Mouse (Mus musculus): ENCODE measurements around the gene Ptprn. TPM values are rescaled to one million over a fixed set of nuclear protein-coding genes. Genes with fewer than 3 reads are reported as not detected.

Ptprn gene
- polyA plus RNA-seq, 1 experiment, result 15.3 TPM

GRCm38 (mm10) chr1:75225473-75225872 lies 38.8 kb downstream of the Ptprn start:
- Histone ChIP-seq H3K4me3 (ENCODE audit: insufficient read depth, poor library complexity, severe bottlenecking) (no peak overlapping the region), H3K79me3 (ENCODE audit: low read depth) (no peaks in the 10 kb centered on the region), H3K79me2 (ENCODE audit: control insufficient read depth, insufficient read depth) (no peaks in the 10 kb centered on the region), H3ac (ENCODE audit: control insufficient read depth, insufficient read length, low read depth) (no peak overlapping the region), H3K27me3 (ENCODE audit: control insufficient read depth, insufficient read depth, insufficient read length) (no peaks in the 10 kb centered on the region), H3K36me3 (ENCODE audit: control insufficient read depth, insufficient read depth) (no peaks in the 10 kb centered on the region)
- TF ChIP-seq CEBPB (IDR thresholded peaks at IDR 0.05; ENCODE audit: low read depth), result no peak
- TF ChIP-seq FOSL1 (IDR thresholded peaks at IDR 0.05; ENCODE audit: insufficient read depth, low read length, poor library complexity, severe bottlenecking), result no peak
- no peak for TF ChIP-seq CTCF (IDR thresholded peaks at IDR 0.05; ENCODE audit: control insufficient read depth, insufficient read depth, insufficient read length)
- TF ChIP-seq MYOG (IDR thresholded peaks at IDR 0.05; ENCODE audit: control insufficient read depth, extremely low read depth, insufficient read length), result no peak
- no peak for TF ChIP-seq MYOD1 (IDR thresholded peaks at IDR 0.05; ENCODE audit: control insufficient read depth, insufficient read length, low read depth)
- TF ChIP-seq USF1 (IDR thresholded peaks at IDR 0.05; ENCODE audit: low read depth), result no peak
- TF ChIP-seq MAX (IDR thresholded peaks at IDR 0.05), result no peak

GRCm38 (mm10) chr1:75223532-75223931 lies 40.8 kb downstream of the Ptprn start:
- no peak for TF ChIP-seq MYOG (IDR thresholded peaks at IDR 0.05; ENCODE audit: control insufficient read depth, extremely low read depth, insufficient read length)
- TF ChIP-seq USF1 (IDR thresholded peaks at IDR 0.05; ENCODE audit: low read depth), result no peak
- TF ChIP-seq MYOD1 (IDR thresholded peaks at IDR 0.05; ENCODE audit: control insufficient read depth, insufficient read length, low read depth), result no peak
- no peak for TF ChIP-seq CEBPB (IDR thresholded peaks at IDR 0.05; ENCODE audit: low read depth)
- no peak for TF ChIP-seq CTCF (IDR thresholded peaks at IDR 0.05; ENCODE audit: control insufficient read depth, insufficient read depth, insufficient read length)
- TF ChIP-seq MAX (IDR thresholded peaks at IDR 0.05), result no peak
- no peak for TF ChIP-seq FOSL1 (IDR thresholded peaks at IDR 0.05; ENCODE audit: insufficient read depth, low read length, poor library complexity, severe bottlenecking)
- peaks cover 7% of the 10 kb centered on the region for H3K79me2 ChIP-seq (ENCODE audit: control insufficient read depth, insufficient read depth)
- peaks cover 4% of the 10 kb centered on the region for H3K79me3 ChIP-seq (ENCODE audit: low read depth)
- no peak overlapping the region for H3K4me3 ChIP-seq (ENCODE audit: insufficient read depth, poor library complexity, severe bottlenecking)
- H3K36me3 ChIP-seq (ENCODE audit: control insufficient read depth, insufficient read depth), result no peaks in the 10 kb centered on the region
- no peaks in the 10 kb centered on the region for H3K27me3 ChIP-seq (ENCODE audit: control insufficient read depth, insufficient read depth, insufficient read length)
- no peak overlapping the region for H3ac ChIP-seq (ENCODE audit: control insufficient read depth, insufficient read length, low read depth)

- TF ChIP-seq CTCF (IDR thresholded peaks at IDR 0.05; ENCODE audit: control insufficient read depth, insufficient read depth, insufficient read length) (no peak), USF1 (IDR thresholded peaks at IDR 0.05; ENCODE audit: low read depth) (no peak), CEBPB (IDR thresholded peaks at IDR 0.05; ENCODE audit: low read depth) (no peak), MYOD1 (IDR thresholded peaks at IDR 0.05; ENCODE audit: control insufficient read depth, insufficient read length, low read depth) (no peak), MAX (IDR thresholded peaks at IDR 0.05) (no peak), FOSL1 (IDR thresholded peaks at IDR 0.05; ENCODE audit: insufficient read depth, low read length, poor library complexity, severe bottlenecking) (no peak), MYOG (IDR thresholded peaks at IDR 0.05; ENCODE audit: control insufficient read depth, extremely low read depth, insufficient read length) (no peak)
- Histone ChIP-seq H3K79me2 (ENCODE audit: control insufficient read depth, insufficient read depth) (peaks cover 13% of the 10 kb centered on the region), H3K36me3 (ENCODE audit: control insufficient read depth, insufficient read depth) (no peaks in the 10 kb centered on the region), H3ac (ENCODE audit: control insufficient read depth, insufficient read length, low read depth) (no peak overlapping the region), H3K4me3 (ENCODE audit: insufficient read depth, poor library complexity, severe bottlenecking) (no peak overlapping the region), H3K79me3 (ENCODE audit: low read depth) (peaks cover 10% of the 10 kb centered on the region), H3K27me3 (ENCODE audit: control insufficient read depth, insufficient read depth, insufficient read length) (no peaks in the 10 kb centered on the region)
Measured at GRCm38 (mm10) chr1:75222926-75223325, 41.4 kb downstream of the Ptprn start.

GRCm38 (mm10) chr1:75221538-75221937 lies 42.8 kb downstream of the Ptprn start:
- Histone ChIP-seq H3K27me3 (ENCODE audit: control insufficient read depth, insufficient read depth, insufficient read length) (no peaks in the 10 kb centered on the region), H3K79me3 (ENCODE audit: low read depth) (peaks cover 21% of the 10 kb centered on the region), H3K79me2 (ENCODE audit: control insufficient read depth, insufficient read depth) (peaks cover 27% of the 10 kb centered on the region), H3K4me3 (ENCODE audit: insufficient read depth, poor library complexity, severe bottlenecking) (no peak overlapping the region), H3K36me3 (ENCODE audit: control insufficient read depth, insufficient read depth) (peaks cover 10% of the 10 kb centered on the region), H3ac (ENCODE audit: control insufficient read depth, insufficient read length, low read depth) (no peak overlapping the region)
- no peak for TF ChIP-seq MYOG (IDR thresholded peaks at IDR 0.05; ENCODE audit: control insufficient read depth, extremely low read depth, insufficient read length)
- TF ChIP-seq USF1 (IDR thresholded peaks at IDR 0.05; ENCODE audit: low read depth), result no peak
- no peak for TF ChIP-seq FOSL1 (IDR thresholded peaks at IDR 0.05; ENCODE audit: insufficient read depth, low read length, poor library complexity, severe bottlenecking)
- TF ChIP-seq CTCF (IDR thresholded peaks at IDR 0.05; ENCODE audit: control insufficient read depth, insufficient read depth, insufficient read length), result no peak
- TF ChIP-seq MAX (IDR thresholded peaks at IDR 0.05), result no peak
- TF ChIP-seq MYOD1 (IDR thresholded peaks at IDR 0.05; ENCODE audit: control insufficient read depth, insufficient read length, low read depth), result no peak
- no peak for TF ChIP-seq CEBPB (IDR thresholded peaks at IDR 0.05; ENCODE audit: low read depth)

- H3K36me3 ChIP-seq (ENCODE audit: control insufficient read depth, insufficient read depth), result peaks cover 30% of the 10 kb centered on the region
- H3K4me3 ChIP-seq (ENCODE audit: insufficient read depth, poor library complexity, severe bottlenecking), result peak within 1 kb of the TSS; percentile 91
- no peak for TF ChIP-seq FOSL1 (IDR thresholded peaks at IDR 0.05; ENCODE audit: insufficient read depth, low read length, poor library complexity, severe bottlenecking)
- TF ChIP-seq CEBPB (IDR thresholded peaks at IDR 0.05; ENCODE audit: low read depth), result no peak
- TF ChIP-seq MYOD1 (IDR thresholded peaks at IDR 0.05; ENCODE audit: control insufficient read depth, insufficient read length, low read depth), result no peak
- TF ChIP-seq MYOG (IDR thresholded peaks at IDR 0.05; ENCODE audit: control insufficient read depth, extremely low read depth, insufficient read length), result no peak
- H3K27me3 ChIP-seq (ENCODE audit: control insufficient read depth, insufficient read depth, insufficient read length), result no peaks in the 10 kb centered on the region
- H3ac ChIP-seq (ENCODE audit: control insufficient read depth, insufficient read length, low read depth), result peak within 1 kb of the TSS; percentile 71
- H3K79me3 ChIP-seq (ENCODE audit: low read depth), result peaks cover 28% of the 10 kb centered on the region
- peaks cover 47% of the 10 kb centered on the region for H3K79me2 ChIP-seq (ENCODE audit: control insufficient read depth, insufficient read depth)
Measured at GRCm38 (mm10) chr1:75219531-75219930, 44.8 kb downstream of the Ptprn start, which contains the start of gene Tuba4a. TSS of gene Tuba4a (minus strand) at chr1:75219865.

GRCm38 (mm10) chr1:75219078-75219477 lies 45.2 kb downstream of the Ptprn start:
- peaks cover 51% of the 10 kb centered on the region for H3K79me2 ChIP-seq (ENCODE audit: control insufficient read depth, insufficient read depth)
- H3ac ChIP-seq (ENCODE audit: control insufficient read depth, insufficient read length, low read depth), result peak overlapping the region; percentile 71
- H3K36me3 ChIP-seq (ENCODE audit: control insufficient read depth, insufficient read depth), result peaks cover 32% of the 10 kb centered on the region
- peak overlapping the region; percentile 91 for H3K4me3 ChIP-seq (ENCODE audit: insufficient read depth, poor library complexity, severe bottlenecking)
- TF ChIP-seq CEBPB (IDR thresholded peaks at IDR 0.05; ENCODE audit: low read depth) (no peak), CTCF (IDR thresholded peaks at IDR 0.05; ENCODE audit: control insufficient read depth, insufficient read depth, insufficient read length) (no peak), MYOG (IDR thresholded peaks at IDR 0.05; ENCODE audit: control insufficient read depth, extremely low read depth, insufficient read length) (no peak), FOSL1 (IDR thresholded peaks at IDR 0.05; ENCODE audit: insufficient read depth, low read length, poor library complexity, severe bottlenecking) (no peak), MAX (IDR thresholded peaks at IDR 0.05) (no peak), MYOD1 (IDR thresholded peaks at IDR 0.05; ENCODE audit: control insufficient read depth, insufficient read length, low read depth) (no peak), USF1 (IDR thresholded peaks at IDR 0.05; ENCODE audit: low read depth) (no peak)
- peaks cover 28% of the 10 kb centered on the region for H3K79me3 ChIP-seq (ENCODE audit: low read depth)
- no peaks in the 10 kb centered on the region for H3K27me3 ChIP-seq (ENCODE audit: control insufficient read depth, insufficient read depth, insufficient read length)
